19 mouse cellular contexts compared by ENCODE assay signal in genomic region chr14:77658739-77659138, GRCm38 (mm10).
"Had no signal": no experiment of that assay in that cellular context is flagged by ENCODE, and none has a peak within 500 bp of the region (broad histone marks: within the 10 kb centered on the region; RNA-seq: fewer than 3 reads in every experiment).

No protein-coding gene starts in this region.

- H3K27ac ChIP-seq: left cerebral cortex, adult 2 months; liver, embryonic 13.5 days; neural tube, embryonic 12.5 days; stomach, postnatal 0 days had no signal

- H3K4me2 ChIP-seq: liver, embryonic 13.5 days; midbrain, embryonic 11.5 days; neural tube, embryonic 12.5 days had no signal

- H3K36me3 ChIP-seq: liver, embryonic 13.5 days; neural tube, embryonic 12.5 days had no signal

- H3K4me3 ChIP-seq: left cerebral cortex, adult 2 months; liver, embryonic 13.5 days; neural tube, embryonic 12.5 days had no signal

- H3K9me3 ChIP-seq: neural tube, embryonic 12.5 days had no signal

- H3K27me3 ChIP-seq: liver, embryonic 13.5 days; neural tube, embryonic 12.5 days had no signal

- H3K9ac ChIP-seq: liver, embryonic 13.5 days; neural tube, embryonic 12.5 days had no signal

- DNase-seq: kidney, adult 9 months; kidney, postnatal 14 days; kidney, postnatal 4 days; layer of hippocampus, postnatal 36 days; liver, embryonic 13.5 days; lung, adult 2 months; lung, postnatal 14 days; lung, postnatal 4 days; midbrain, embryonic 14.5 days; right cerebral cortex, adult 18-20 months; right cerebral cortex, postnatal 14 days; right cerebral cortex, postnatal 4 days; thymus, adult 2 months; thymus, postnatal 14 days; thymus, postnatal 4 days had no signal
